Mouse (Mus musculus): ENCODE data around the gene Hist1h4k.

- TF ChIP-seq CTCF (IDR thresholded peaks at IDR 0.05) (no peak), POLR2A (IDR thresholded peaks at IDR 0.05; ENCODE audit: insufficient read depth, low read depth, low read length) (no peak)
These were observed 1.1 kb upstream of the Hist1h4k start for GRCm38 (mm10) chr13:21751417-21751816.
